Mouse (Mus musculus): ENCODE results near the gene 4930535I16Rik. TPM values are rescaled to one million over a fixed set of nuclear protein-coding genes. Genes with fewer than 3 reads are reported as not detected.

The 4930535I16Rik gene
- polyA plus RNA-seq, 1 experiment from 2014 or later = not detected

Other genes with a start within 250 kb of the 4930535I16Rik start
- 37.1 and 38.1 TPM in 2 replicates for gene Macf1, start 233.7 kb downstream of the 4930535I16Rik start, polyA plus RNA-seq (2015; fragmentation: Nextera tagmentation; extraction: Ambion mirVana)
- 290 and 298 TPM in 2 replicates for gene Ndufs5, start 199.8 kb downstream of the 4930535I16Rik start, polyA plus RNA-seq (2015; fragmentation: Nextera tagmentation; extraction: Ambion mirVana)
- gene Akirin1, start 167.7 kb downstream of the 4930535I16Rik start, polyA plus RNA-seq (2015; fragmentation: Nextera tagmentation; extraction: Ambion mirVana) = 42.3 and 42.7 TPM in 2 replicates
- gene Rhbdl2, start 130.1 kb downstream of the 4930535I16Rik start, polyA plus RNA-seq (2015; fragmentation: Nextera tagmentation; extraction: Ambion mirVana) = 6.8 and 7.2 TPM in 2 replicates
- gene 4933427I04Rik, start 58.3 kb downstream of the 4930535I16Rik start, polyA plus RNA-seq (2015; fragmentation: Nextera tagmentation; extraction: Ambion mirVana) = 0.09 TPM in 1 of 2 replicates, not detected in the other
- 61.2 and 68.6 TPM in 2 replicates for gene Mycbp, start 13.2 kb downstream of the 4930535I16Rik start, polyA plus RNA-seq (2015; fragmentation: Nextera tagmentation; extraction: Ambion mirVana)
- 46.2 and 47.9 TPM in 2 replicates for gene Rragc, start 576 bp downstream of the 4930535I16Rik start, polyA plus RNA-seq (2015; fragmentation: Nextera tagmentation; extraction: Ambion mirVana)